Mouse (Mus musculus) forebrain, embryonic 10.5 days (tissue): ENCODE results near the gene Oog4. TPM values are rescaled to one million over a fixed set of nuclear protein-coding genes. Genes with fewer than 3 reads are reported as not detected.
"Not testable (repeated sequence)": the region's sequence is repeated elsewhere in the genome, so short reads cannot be mapped to it uniquely, and the experiment has no call there.

Experiments used
- DNase-seq: peaks from one replicate; pipeline ENCODE4 v3.0.0-alpha.2; 2017; ENCODE audit warnings: low spot score; ENCODE audit errors: extremely low spot score
- H3K27ac ChIP-seq: fragments of 300-500 bp; sonication (generic); 2 replicates; pipeline ENCODE4 v1.5.1; 2016; ENCODE audit warnings: mild to moderate bottlenecking
- H3K27me3 ChIP-seq: fragments of 300-500 bp; sonication (generic); 2 replicates; pipeline ENCODE4 v1.6.1; 2016; ENCODE audit warnings: mild to moderate bottlenecking; ENCODE audit not compliant: poor library complexity, severe bottlenecking
- H3K36me3 ChIP-seq: fragments of 300-500 bp; sonication (generic); replicated peaks from 2 replicates; pipeline ENCODE4 v1.6.1; 2016; ENCODE audit warnings: mild to moderate bottlenecking, moderate library complexity
- H3K4me1 ChIP-seq: fragments of 300-500 bp; sonication (generic); 2 replicates; pipeline ENCODE4 v1.6.1; 2016
- H3K4me3 ChIP-seq: fragments of 300-500 bp; sonication (generic); 2 replicates; pipeline ENCODE4 v1.5.1; 2016; ENCODE audit warnings: mild to moderate bottlenecking, moderate library complexity
- H3K9me3 ChIP-seq: fragments of 300-500 bp; sonication (generic); 2 replicates; pipeline ENCODE4 v1.6.1; 2016; ENCODE audit warnings: mild to moderate bottlenecking, moderate library complexity
- WGBS: fragments of 180-500 bp; shearing (Covaris S2); methylation state at CpG from one replicate; pipeline ENCODE4 v1.1.7; 2016; 5-methylcytosine and 5-hydroxymethylcytosine counted together
- polyA plus RNA-seq: library from polyadenylated mRNA; unstranded; fragments of >200 nt; fragmentation: Nextera tagmentation; extraction: Ambion mirVana; gene quantifications from 2 replicates; pipeline ENCODE4 v1.2.1, GENCODE M21; 2016

Gene Oog4
- polyA plus RNA-seq = not detected in 2 replicates

- Histone ChIP-seq H3K4me3 (no peak within 1 kb of the TSS), H3K4me1 (no peaks in the 10 kb centered on the region), H3K9me3 (peaks cover 17% of the 10 kb centered on the region; the same call in 1 of the 2 replicates), H3K27me3 (no peaks in the 10 kb centered on the region), H3K36me3 (no peaks in the 10 kb centered on the region), H3K27ac (no peak within 1 kb of the TSS)
- no peak for DNase-seq
- 78% methylated on average over 3 of the region's 3 CpGs for WGBS
Observed at GRCm38 (mm10) chr4:143450224-143450623, at the start of gene Oog4. Gene Oog4, minus strand, starts transcription at chr4:143450324.

- H3K9me3 ChIP-seq, DNase-seq, H3K4me3 ChIP-seq, H3K27ac ChIP-seq, H3K4me1 ChIP-seq, H3K36me3 ChIP-seq, H3K27me3 ChIP-seq: not testable (repeated sequence)
- 77% methylated on average over 5 of the region's 5 CpGs for WGBS
Observed at GRCm38 (mm10) chr4:143426770-143427169, 23.4 kb downstream of the Oog4 start.

- Histone ChIP-seq H3K27ac (no peak overlapping the region), H3K4me3 (no peak overlapping the region), H3K27me3 (no peaks in the 10 kb centered on the region), H3K9me3 (peaks cover 7% of the 10 kb centered on the region; the same call in 1 of the 2 replicates), H3K36me3 (peaks cover 52% of the 10 kb centered on the region), H3K4me1 (peaks cover 7% of the 10 kb centered on the region)
- 91% methylated on average over 3 of the region's 3 CpGs for WGBS
- no peak for DNase-seq
Observed at GRCm38 (mm10) chr4:143414121-143414520, 36.0 kb downstream of the Oog4 start.

GRCm38 (mm10) chr4:143413621-143414020 lies 36.5 kb downstream of the Oog4 start:
- no peak for DNase-seq
- peaks cover 7% of the 10 kb centered on the region for H3K4me1 ChIP-seq
- H3K27ac ChIP-seq = no peak overlapping the region
- 88% methylated on average over 1 of the region's 1 CpGs for WGBS
- peaks cover 47% of the 10 kb centered on the region for H3K36me3 ChIP-seq
- H3K4me3 ChIP-seq = peak overlapping the region; percentile 66
- no peaks in the 10 kb centered on the region for H3K27me3 ChIP-seq
- peaks cover 7% of the 10 kb centered on the region; the same call in 1 of the 2 replicates for H3K9me3 ChIP-seq

- peaks cover 7% of the 10 kb centered on the region for H3K4me1 ChIP-seq
- under 1% methylated on average over 50 of the region's 50 CpGs for WGBS
- H3K27me3 ChIP-seq = no peaks in the 10 kb centered on the region
- H3K4me3 ChIP-seq = peak within 1 kb of the TSS; percentile 66
- DNase-seq = peak; percentile 88
- H3K36me3 ChIP-seq = peaks cover 36% of the 10 kb centered on the region
- peak within 1 kb of the TSS; percentile 89 for H3K27ac ChIP-seq
- peaks cover 7% of the 10 kb centered on the region; the same call in 1 of the 2 replicates for H3K9me3 ChIP-seq
Observed at GRCm38 (mm10) chr4:143412219-143413092, 37.7 kb downstream of the Oog4 start, which contains the start of gene Pramef8. Gene Pramef8, plus strand, starts transcription at chr4:143412426.

GRCm38 (mm10) chr4:143411566-143412218 lies 38.4 kb downstream of the Oog4 start:
- Histone ChIP-seq H3K27me3 (no peaks in the 10 kb centered on the region), H3K27ac (peak overlapping the region; percentile 89)
- 75% methylated on average over 5 of the region's 5 CpGs for WGBS

GRCm38 (mm10) chr4:143394181-143394580 lies 55.9 kb downstream of the Oog4 start, which contains the start of gene Pramel1:
Gene Pramel1, plus strand, starts transcription at chr4:143394428.
- Histone ChIP-seq H3K36me3 (no peaks in the 10 kb centered on the region), H3K4me1 (0 out of 2 replicates have a peak, but pooled peaks cover 1% of the 10 kb centered on the region), H3K27me3 (peaks cover 5% of the 10 kb centered on the region), H3K9me3 (peaks cover 10% of the 10 kb centered on the region; the same call in 1 of the 2 replicates), H3K4me3 (no peak within 1 kb of the TSS), H3K27ac (no peak within 1 kb of the TSS)
- 80% methylated on average over 26 of the region's 26 CpGs for WGBS
- DNase-seq = no peak

More at GRCm38 (mm10) chr4:143411566-143412218, 38.4 kb downstream of the Oog4 start:
- Histone ChIP-seq H3K9me3 (peaks cover 7% of the 10 kb centered on the region; the same call in 1 of the 2 replicates), H3K4me3 (peak overlapping the region; percentile 66), H3K36me3 (peaks cover 28% of the 10 kb centered on the region), H3K4me1 (peaks cover 7% of the 10 kb centered on the region)
- DNase-seq = no peak

GRCm38 (mm10) chr4:143388955-143389702 lies 61.0 kb downstream of the Oog4 start:
- Histone ChIP-seq H3K9me3 (peaks cover 4% of the 10 kb centered on the region; the same call in 1 of the 2 replicates), H3K4me3 (peak overlapping the region; percentile 48), H3K4me1 (0 out of 2 replicates have a peak, but pooled peaks cover 5% of the 10 kb centered on the region), H3K36me3 (no peaks in the 10 kb centered on the region), H3K27me3 (peaks cover 5% of the 10 kb centered on the region), H3K27ac (peak overlapping the region; percentile 75)
- peak; percentile 69 for DNase-seq
- 8% methylated on average over 43 of the region's 43 CpGs for WGBS

Other genes with a start within 250 kb of the Oog4 start
- 15.2 and 16.0 TPM in 2 replicates for gene Prdm2, start 237.3 kb downstream of the Oog4 start, polyA plus RNA-seq
- gene Pdpn, start 150.8 kb downstream of the Oog4 start, polyA plus RNA-seq = 63.6 and 64.9 TPM in 2 replicates
- 0.12 TPM in 1 of 2 replicates, not detected in the other for gene Lrrc38, start 100.6 kb downstream of the Oog4 start, polyA plus RNA-seq
- not detected in 2 replicates for gene Pramel1, start 55.9 kb downstream of the Oog4 start, polyA plus RNA-seq
- gene Pramef8, start 37.9 kb downstream of the Oog4 start, polyA plus RNA-seq = 16.4 and 17.2 TPM in 2 replicates
- not detected in 2 replicates for gene Gm13043, start 61.0 kb upstream of the Oog4 start, polyA plus RNA-seq
- not detected in 2 replicates for gene Gm13040, start 85.6 kb upstream of the Oog4 start, polyA plus RNA-seq
- gene BC080695, start 101.4 kb upstream of the Oog4 start, polyA plus RNA-seq = not detected in 2 replicates
- gene Gm13057, start 101.4 kb upstream of the Oog4 start, polyA plus RNA-seq = not detected in 2 replicates
- gene Gm13083, start 164.7 kb upstream of the Oog4 start, polyA plus RNA-seq = not detected in 2 replicates
- not detected in 2 replicates for gene Gm13088, start 206.9 kb upstream of the Oog4 start, polyA plus RNA-seq